Mouse (Mus musculus) cortical plate, adult 2 months (tissue): ENCODE measurements at regions not wholly inside any gene's neighbourhood (a gene's known extent, or its start where the extent isn't known, plus 50 kb on each side); places are given as distances from the start of the nearest gene placed in this dataset.
"Not testable (repeated sequence)": the region's sequence is repeated elsewhere in the genome, so short reads cannot be mapped to it uniquely, and the experiment has no call there.

Experiments used
- H3K27ac ChIP-seq: fragments of 200-500 bp; 2 replicates; pipeline ENCODE4 v1.5.1; 2012; ENCODE audit warnings: low read length, control low read depth, inconsistent platforms; ENCODE audit not compliant: insufficient read depth
- H3K4me1 ChIP-seq: fragments of 200-500 bp; 2 replicates; pipeline ENCODE4 v1.6.1; 2011; ENCODE audit warnings: low read length; ENCODE audit not compliant: control insufficient read depth, insufficient read depth
- H3K4me3 ChIP-seq: fragments of 200-500 bp; 2 replicates; pipeline ENCODE4 v1.5.1; 2011; ENCODE audit warnings: mild to moderate bottlenecking, low read length, control low read depth; ENCODE audit not compliant: insufficient read depth
- CTCF ChIP-seq: fragments of 200-500 bp; IDR thresholded peaks from 2 replicates; pipeline ENCODE4 v1.5.1; 2011; ENCODE audit warnings: mild to moderate bottlenecking, control low read depth, low read length; ENCODE audit not compliant: insufficient read depth; ENCODE audit errors: extremely low read depth
- POLR2A ChIP-seq: fragments of 200-500 bp; IDR thresholded peaks from 2 replicates; pipeline ENCODE4 v1.6.1; 2011; ENCODE audit warnings: mild to moderate bottlenecking, low read length, control low read depth; ENCODE audit not compliant: insufficient read depth; ENCODE audit errors: extremely low read depth

- TF ChIP-seq POLR2A (no peak), CTCF (no peak)
- no peak overlapping the region for H3K4me3 ChIP-seq
- H3K4me1 ChIP-seq: no peaks in the 10 kb centered on the region
- no peak overlapping the region for H3K27ac ChIP-seq
Observed at GRCm38 (mm10) chr12:64137997-64138396, 336.5 kb downstream of the Fscb start.

- TF ChIP-seq POLR2A: no peak
- TF ChIP-seq CTCF: no peak
- H3K4me3 ChIP-seq: no peak overlapping the region
Observed at GRCm38 (mm10) chr12:64116438-64116837, 358.1 kb downstream of the Fscb start.

GRCm38 (mm10) chr12:64114476-64114875 is 360.0 kb downstream of the Fscb start:
- TF ChIP-seq CTCF (no peak), POLR2A (no peak)
- Histone ChIP-seq H3K27ac (no peak overlapping the region), H3K4me1 (no peaks in the 10 kb centered on the region), H3K4me3 (no peak overlapping the region)

More at GRCm38 (mm10) chr12:64116438-64116837, 358.1 kb downstream of the Fscb start:
- H3K4me1 ChIP-seq: no peaks in the 10 kb centered on the region
- no peak overlapping the region for H3K27ac ChIP-seq

DNA sequence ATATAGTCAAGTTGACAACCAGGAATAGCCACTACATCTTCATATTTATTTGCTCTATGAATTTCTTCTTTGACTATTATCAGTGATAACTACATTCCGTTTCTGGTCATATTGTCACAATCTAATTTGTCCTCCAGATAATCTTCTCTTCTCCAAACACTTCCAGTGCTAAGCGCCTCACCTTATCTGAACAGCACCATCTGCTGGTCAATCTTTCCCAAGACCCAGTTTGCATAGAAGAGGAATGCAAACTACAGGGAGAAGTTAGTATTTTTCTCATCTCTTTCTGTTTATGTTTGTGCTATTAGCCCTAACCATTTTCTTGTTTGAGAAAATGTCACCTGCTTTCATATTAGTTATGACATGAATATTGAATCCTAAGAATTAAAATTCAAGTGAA is 370.3 kb downstream of the Fscb start:
- Histone ChIP-seq H3K27ac (no peak overlapping the region), H3K4me3 (no peak overlapping the region), H3K4me1 (no peaks in the 10 kb centered on the region)
- TF ChIP-seq POLR2A (no peak), CTCF (peak; percentile 39; the same call in 1 of the 2 replicates)

GRCm38 (mm10) chr12:64076789-64077188 is 397.7 kb downstream of the Fscb start:
- H3K27ac ChIP-seq: no peak overlapping the region
- H3K4me3 ChIP-seq: no peak overlapping the region

DNA sequence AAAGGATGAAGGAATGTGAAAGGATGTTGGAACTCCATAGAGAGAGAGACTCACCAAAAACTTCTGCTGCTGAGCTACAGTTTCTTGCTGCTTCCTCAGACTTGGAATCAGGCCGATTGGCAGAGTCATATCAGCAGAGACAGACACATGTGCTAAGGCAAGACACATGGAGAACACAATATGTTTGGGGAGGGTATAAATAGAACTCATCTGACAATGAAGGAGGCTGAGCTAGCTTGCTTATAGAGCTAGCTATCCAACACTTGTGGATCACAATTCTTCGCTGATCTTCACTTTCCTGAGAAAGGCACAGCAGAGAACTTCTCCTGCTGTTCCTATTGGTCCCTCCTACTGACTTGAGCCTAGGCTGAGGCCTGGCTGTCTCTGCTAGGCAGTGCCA is 429.0 kb downstream of the Fscb start:
- TF ChIP-seq POLR2A (no peak), CTCF (no peak)
- Histone ChIP-seq H3K27ac (no peak overlapping the region), H3K4me1 (no peaks in the 10 kb centered on the region), H3K4me3 (no peak overlapping the region)

More at GRCm38 (mm10) chr12:64076789-64077188, 397.7 kb downstream of the Fscb start:
- TF ChIP-seq POLR2A (no peak), CTCF (no peak)
- H3K4me1 ChIP-seq: no peaks in the 10 kb centered on the region

- not testable (repeated sequence) for H3K27ac ChIP-seq, H3K4me1 ChIP-seq
Observed at GRCm38 (mm10) chr12:64008631-64009030, 465.9 kb downstream of the Fscb start.

More at GRCm38 (mm10) chr12:64008631-64009030, 465.9 kb downstream of the Fscb start:
- H3K4me3 ChIP-seq: not testable (repeated sequence)
